Mouse (Mus musculus) midbrain, embryonic 10.5 days (tissue): ENCODE results near the gene Palm. TPM values are rescaled to one million over a fixed set of nuclear protein-coding genes. Genes with fewer than 3 reads are reported as not detected.

Experiments used
- DNase-seq: peaks from one replicate; pipeline ENCODE4 v3.0.0-alpha.2; 2017; ENCODE audit warnings: low spot score
- H3K27ac ChIP-seq: fragments of 300-500 bp; sonication (generic); replicated peaks from 2 replicates; pipeline ENCODE4 v1.5.1; 2016; ENCODE audit warnings: mild to moderate bottlenecking
- H3K27me3 ChIP-seq: fragments of 300-500 bp; sonication (generic); 2 replicates; pipeline ENCODE4 v1.6.1; 2016; ENCODE audit warnings: low read depth, mild to moderate bottlenecking; ENCODE audit not compliant: poor library complexity, severe bottlenecking
- H3K36me3 ChIP-seq: fragments of 300-500 bp; sonication (generic); 2 replicates; pipeline ENCODE4 v1.6.1; 2016; ENCODE audit warnings: mild to moderate bottlenecking, moderate library complexity
- H3K4me1 ChIP-seq: fragments of 300-500 bp; sonication (generic); 2 replicates; pipeline ENCODE4 v1.6.1; 2016
- H3K4me3 ChIP-seq: fragments of 300-500 bp; sonication (generic); 2 replicates; pipeline ENCODE4 v1.5.1; 2016; ENCODE audit warnings: mild to moderate bottlenecking, moderate library complexity
- H3K9me3 ChIP-seq: fragments of 300-500 bp; sonication (generic); replicated peaks from 2 replicates; pipeline ENCODE4 v1.6.1; 2016; ENCODE audit warnings: mild to moderate bottlenecking
- WGBS: fragments of 180-500 bp; shearing (Covaris S2); methylation state at CpG from one replicate; pipeline ENCODE4 v1.1.7; 2016; 5-methylcytosine and 5-hydroxymethylcytosine counted together
- polyA plus RNA-seq: library from polyadenylated mRNA; unstranded; fragments of >200 nt; fragmentation: Nextera tagmentation; extraction: Ambion mirVana; gene quantifications from 2 replicates; pipeline ENCODE4 v1.2.1, GENCODE M21; 2016

Palm gene
- polyA plus RNA-seq, 1 experiment from 2014 or later: 130 TPM

GRCm38 (mm10) chr10:79843476-79843875, 50.1 kb downstream of the Palm start:
- no peaks in the 10 kb centered on the region for H3K27me3 ChIP-seq
- H3K9me3 ChIP-seq: no peaks in the 10 kb centered on the region
- no peak overlapping the region; the same call in 1 of the 2 replicates for H3K27ac ChIP-seq
- no peaks in the 10 kb centered on the region for H3K36me3 ChIP-seq
- H3K4me1 ChIP-seq: peaks cover 29% of the 10 kb centered on the region
- H3K4me3 ChIP-seq: no peak overlapping the region
- DNase-seq: no peak
- 93% methylated on average over 6 of the region's 6 CpGs for WGBS

GRCm38 (mm10) chr10:79846553-79846952, 53.2 kb downstream of the Palm start:
- peaks cover 30% of the 10 kb centered on the region for H3K4me1 ChIP-seq
- peaks cover 4% of the 10 kb centered on the region; the same call in 1 of the 2 replicates for H3K36me3 ChIP-seq
- H3K27ac ChIP-seq: no peak overlapping the region
- DNase-seq: no peak
- H3K9me3 ChIP-seq: no peaks in the 10 kb centered on the region
- H3K4me3 ChIP-seq: no peak overlapping the region
- H3K27me3 ChIP-seq: no peaks in the 10 kb centered on the region
- 77% methylated on average over 5 of the region's 5 CpGs for WGBS

- 89% methylated on average over 8 of the region's 8 CpGs for WGBS
- H3K4me3 ChIP-seq: no peak overlapping the region
- H3K27ac ChIP-seq: 0 out of 2 replicates have a peak overlapping the region, but pooled peaks have one; percentile 46
- no peaks in the 10 kb centered on the region for H3K27me3 ChIP-seq
- peaks cover 43% of the 10 kb centered on the region for H3K4me1 ChIP-seq
- H3K9me3 ChIP-seq: no peaks in the 10 kb centered on the region
- no peak for DNase-seq
- peaks cover 4% of the 10 kb centered on the region; the same call in 1 of the 2 replicates for H3K36me3 ChIP-seq
These were observed 56.7 kb downstream of the Palm start for GRCm38 (mm10) chr10:79849941-79850628.

GRCm38 (mm10) chr10:79851653-79852052, 58.3 kb downstream of the Palm start:
- Histone ChIP-seq H3K36me3 (peaks cover 14% of the 10 kb centered on the region), H3K4me3 (peak overlapping the region; percentile 74), H3K4me1 (peaks cover 54% of the 10 kb centered on the region), H3K27me3 (no peaks in the 10 kb centered on the region), H3K9me3 (no peaks in the 10 kb centered on the region), H3K27ac (peak overlapping the region; percentile 100)
- no peak for DNase-seq
- 84% methylated on average over 3 of the region's 3 CpGs for WGBS

GRCm38 (mm10) chr10:79852107-79852789, 58.9 kb downstream of the Palm start:
- WGBS: 73% methylated on average over 9 of the region's 9 CpGs
- Histone ChIP-seq H3K36me3 (peaks cover 20% of the 10 kb centered on the region), H3K4me3 (peak overlapping the region; percentile 74), H3K27me3 (no peaks in the 10 kb centered on the region), H3K4me1 (peaks cover 60% of the 10 kb centered on the region), H3K9me3 (no peaks in the 10 kb centered on the region), H3K27ac (peak overlapping the region; percentile 100)
- DNase-seq: no peak

GRCm38 (mm10) chr10:79852827-79853226, 59.5 kb downstream of the Palm start:
- Histone ChIP-seq H3K9me3 (no peaks in the 10 kb centered on the region), H3K27me3 (no peaks in the 10 kb centered on the region), H3K4me3 (peak overlapping the region; percentile 74), H3K36me3 (peaks cover 26% of the 10 kb centered on the region), H3K27ac (peak overlapping the region; percentile 100), H3K4me1 (peaks cover 65% of the 10 kb centered on the region)
- no peak for DNase-seq
- 31% methylated on average over 8 of the region's 8 CpGs for WGBS

- H3K27ac ChIP-seq: peak overlapping the region; percentile 100
- peak overlapping the region; percentile 74 for H3K4me3 ChIP-seq
- H3K36me3 ChIP-seq: peaks cover 32% of the 10 kb centered on the region
- no peaks in the 10 kb centered on the region for H3K9me3 ChIP-seq
- DNase-seq: peak; percentile 80
- under 1% methylated on average over 15 of the region's 15 CpGs for WGBS
- H3K4me1 ChIP-seq: peaks cover 68% of the 10 kb centered on the region
- H3K27me3 ChIP-seq: no peaks in the 10 kb centered on the region
These were observed 60.0 kb downstream of the Palm start for GRCm38 (mm10) chr10:79853392-79853791.

- Histone ChIP-seq H3K27me3 (no peaks in the 10 kb centered on the region), H3K36me3 (peaks cover 39% of the 10 kb centered on the region)
- WGBS: under 1% methylated on average over 75 of the region's 75 CpGs
These were observed 60.8 kb downstream of the Palm start, which contains the start of gene Ptbp1 for GRCm38 (mm10) chr10:79853860-79854795. Gene Ptbp1, plus strand, starts transcription at chr10:79854427.

GRCm38 (mm10) chr10:79854801-79855541, 61.6 kb downstream of the Palm start:
- Histone ChIP-seq H3K4me1 (peaks cover 73% of the 10 kb centered on the region), H3K27ac (peak overlapping the region; percentile 100), H3K36me3 (peaks cover 46% of the 10 kb centered on the region), H3K9me3 (no peaks in the 10 kb centered on the region), H3K4me3 (peak overlapping the region; percentile 74), H3K27me3 (no peaks in the 10 kb centered on the region)
- under 1% methylated on average over 83 of the region's 83 CpGs for WGBS
- peak; percentile 83 for DNase-seq

More at GRCm38 (mm10) chr10:79853860-79854795, 60.8 kb downstream of the Palm start, which contains the start of gene Ptbp1:
- Histone ChIP-seq H3K27ac (peak within 1 kb of the TSS; percentile 100), H3K4me3 (peak within 1 kb of the TSS; percentile 74), H3K9me3 (no peaks in the 10 kb centered on the region), H3K4me1 (peaks cover 73% of the 10 kb centered on the region)
- peak; percentile 100 for DNase-seq

GRCm38 (mm10) chr10:79855558-79856184, 62.3 kb downstream of the Palm start:
- DNase-seq: no peak
- H3K27ac ChIP-seq: peak overlapping the region; percentile 100
- H3K36me3 ChIP-seq: peaks cover 51% of the 10 kb centered on the region
- no peaks in the 10 kb centered on the region for H3K9me3 ChIP-seq
- H3K4me1 ChIP-seq: peaks cover 66% of the 10 kb centered on the region
- H3K27me3 ChIP-seq: no peaks in the 10 kb centered on the region
- peak overlapping the region; percentile 74 for H3K4me3 ChIP-seq
- 10% methylated on average over 10 of the region's 10 CpGs for WGBS

GRCm38 (mm10) chr10:79856280-79856679, 62.9 kb downstream of the Palm start:
- H3K9me3 ChIP-seq: no peaks in the 10 kb centered on the region
- peak overlapping the region; percentile 74 for H3K4me3 ChIP-seq
- WGBS: 63% methylated on average over 6 of the region's 6 CpGs
- H3K4me1 ChIP-seq: peaks cover 62% of the 10 kb centered on the region
- no peaks in the 10 kb centered on the region for H3K27me3 ChIP-seq
- H3K36me3 ChIP-seq: peaks cover 57% of the 10 kb centered on the region
- H3K27ac ChIP-seq: peak overlapping the region; percentile 100
- DNase-seq: no peak
